9 mouse cellular contexts compared by ENCODE assay signal in the genomic region with DNA sequence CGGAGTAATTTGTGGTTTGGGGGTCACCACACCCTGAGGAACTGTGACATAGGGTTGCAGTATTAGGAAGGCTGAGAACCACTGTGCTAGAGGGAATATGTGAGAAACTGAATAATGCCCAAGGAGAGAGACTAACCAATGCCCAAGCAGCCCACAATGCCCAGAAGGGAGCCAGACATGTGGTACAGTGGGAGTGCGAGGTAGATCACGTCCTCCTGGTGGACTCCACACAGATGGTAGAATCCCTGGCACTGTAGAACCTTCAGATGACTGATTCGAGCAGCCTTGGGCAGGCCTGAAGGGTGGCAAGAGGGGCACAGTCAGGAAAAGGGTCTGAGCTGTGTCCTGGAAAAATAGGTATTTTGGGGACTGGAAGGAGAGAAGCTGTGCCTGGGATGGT. TPM values are rescaled to one million over a fixed set of nuclear protein-coding genes. Genes with fewer than 3 reads are reported as not detected.
DNase-seq lines count a peak whose midpoint lies in the region; ATAC-seq and TF ChIP-seq lines count a peak whose summit lies in the region.
"Had no signal": no experiment of that assay in that cellular context is flagged by ENCODE, and none has a peak within 500 bp of the region (broad histone marks: within the 10 kb centered on the region; RNA-seq: fewer than 3 reads in every experiment).

No protein-coding gene starts in this region.

- ATAC-seq in limb, embryonic 15.5 days (ENCODE audit: insufficient number of reproducible peaks, low FRiP score, low TSS enrichment, low read depth), result no peak

- H3K4me2 ChIP-seq in limb, embryonic 15.5 days, result peak overlapping the region; percentile 93

- H3K36me3 ChIP-seq in testis, adult 2 months (ENCODE audit: control insufficient read depth, insufficient read depth, low read length), result no peaks in the 10 kb centered on the region
- H3K36me3 ChIP-seq in limb, embryonic 15.5 days, result peaks cover 33% of the 10 kb centered on the region

- no peak overlapping the region; the same call in 1 of the 2 replicates for H3K27ac ChIP-seq in testis, adult 2 months (ENCODE audit: control insufficient read depth, insufficient read depth, low read depth, low read length)
- no peak overlapping the region for H3K27ac ChIP-seq in limb, embryonic 15.5 days

- TF ChIP-seq CTCF in testis, adult 2 months (IDR thresholded peaks at IDR 0.05; ENCODE audit: control insufficient read depth, insufficient read depth, insufficient replicate concordance, low read depth, low read length), result no peak

- peak overlapping the region; percentile 3; the same call in 1 of the 2 replicates for H3K4me3 ChIP-seq in testis, adult 2 months (ENCODE audit: control insufficient read depth, low read depth, low read length)
- peak overlapping the region; percentile 76 for H3K4me3 ChIP-seq in limb, embryonic 15.5 days

- no peaks in the 10 kb centered on the region for H3K27me3 ChIP-seq in testis, adult 2 months (ENCODE audit: control insufficient read depth, insufficient read depth, low read length)
- H3K27me3 ChIP-seq in limb, embryonic 15.5 days, result no peaks in the 10 kb centered on the region

- no peaks in the 10 kb centered on the region for H3K9me3 ChIP-seq in limb, embryonic 15.5 days

- WGBS in limb, embryonic 15.5 days, result 59% methylated on average over 4 of the region's 4 CpGs

- H3K9ac ChIP-seq in limb, embryonic 15.5 days, result peak overlapping the region; percentile 76; the same call in 1 of the 2 replicates

- TF ChIP-seq POLR2A in testis, adult 2 months (IDR thresholded peaks at IDR 0.05; ENCODE audit: control insufficient read depth, low read depth, low read length), result no peak

- DNase-seq in heart, adult 11 months, result peak; percentile 86
- no peak for DNase-seq in heart, adult 18-20 months
- no peak for DNase-seq in testis, postnatal 10 days (ENCODE audit: low spot score)
- DNase-seq in embryo, embryonic 10 days (ENCODE audit: low spot score), result no peak
- DNase-seq in layer of hippocampus, postnatal 25 days (ENCODE audit: extremely low spot score in 1 of 2, low spot score in 1 of 2), result no peak
- DNase-seq in spleen, adult 12 weeks (ENCODE audit: low spot score), result no peak
- DNase-seq: thymus, adult 2 months had no signal

- peaks cover 19% of the 10 kb centered on the region for H3K4me1 ChIP-seq in testis, adult 2 months (ENCODE audit: control insufficient read depth, insufficient read depth, low read length)
- peaks cover 46% of the 10 kb centered on the region for H3K4me1 ChIP-seq in limb, embryonic 15.5 days

RNA-seq across cellular contexts. Expression of a gene that starts 1.5 kb away (rescaled TPM):
- total RNA-seq in heart, adult 18-20 months (2021), result under 1 TPM; 0.50 to 0.62 TPM
- polyA plus RNA-seq in testis, adult 2 months (2012; rRNA removed), result 17.9 and 18.9 TPM in 2 replicates
- polyA plus RNA-seq in limb, embryonic 15.5 days (2015; fragmentation: Nextera tagmentation; extraction: Ambion mirVana), result 36.2 and 37.0 TPM in 2 replicates
- total RNA-seq in layer of hippocampus, postnatal 25 days (2021), result 10 to 100 TPM; 13.7 to 17.1 TPM

RNA-seq across cellular contexts. Expression of a gene that starts 45.2 kb away (rescaled TPM):
- 10 to 100 TPM; 24.6 TPM for total RNA-seq in heart, adult 18-20 months (2021)
- polyA plus RNA-seq in testis, adult 2 months (2012; rRNA removed), result 18.3 and 19.1 TPM in 2 replicates
- 25.6 and 28.0 TPM in 2 replicates for polyA plus RNA-seq in limb, embryonic 15.5 days (2015; fragmentation: Nextera tagmentation; extraction: Ambion mirVana)
- total RNA-seq in layer of hippocampus, postnatal 25 days (2021), result 10 to 100 TPM; 69.1 to 70.6 TPM

Comparison
In these comparisons a context has a peak if more than half of its experiments do, and no peak if none do; other contexts are left out.
1. RNA of a gene that starts 1.5 kb away (total RNA-seq): 13.7 to 17.1 TPM in layer of hippocampus, postnatal 25 days; 0.50 to 0.62 TPM in heart, adult 18-20 months; every median in the first group is over 4 times any median in the second.